Mouse (Mus musculus): ENCODE measurements at regions not wholly inside any gene's neighbourhood (a gene's known extent, or its start where the extent isn't known, plus 50 kb on each side); places are given as distances from the start of the nearest gene placed in this dataset.

DNA sequence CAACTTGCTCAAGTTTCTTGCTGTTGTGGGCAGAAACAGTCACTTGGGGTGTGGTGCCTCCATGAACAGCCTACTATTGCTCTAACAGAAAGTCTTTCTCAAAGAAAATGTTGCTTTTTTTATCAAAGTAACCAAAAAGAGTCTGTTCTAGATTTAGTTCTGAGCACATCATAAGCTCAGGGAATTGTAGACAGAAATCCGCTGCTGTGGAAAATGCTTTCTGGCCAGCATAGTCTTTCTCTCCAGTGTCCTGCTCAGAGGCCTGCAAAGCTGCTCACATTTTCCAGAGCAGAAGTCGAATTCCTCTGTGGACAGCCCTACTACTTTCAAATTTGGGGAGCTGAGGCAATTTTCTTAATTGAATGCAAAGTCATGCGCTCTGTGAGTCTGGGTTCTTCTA is 63.3 kb upstream of the Xcl1 start:
- TF ChIP-seq CTCF (IDR thresholded peaks at IDR 0.05; ENCODE audit: low read depth): no peak
- TF ChIP-seq EP300 (IDR thresholded peaks at IDR 0.05; ENCODE audit: low read depth): no peak

All from liver, postnatal 0 days (tissue).